Mouse (Mus musculus): Measurements from ENCODE around the gene Ppp2r1a. TPM values are rescaled to one million over a fixed set of nuclear protein-coding genes. Genes with fewer than 3 reads are reported as not detected.

Ppp2r1a gene
- polyA plus RNA-seq, 1 experiment from 2014 or later, result 509 TPM

DNA sequence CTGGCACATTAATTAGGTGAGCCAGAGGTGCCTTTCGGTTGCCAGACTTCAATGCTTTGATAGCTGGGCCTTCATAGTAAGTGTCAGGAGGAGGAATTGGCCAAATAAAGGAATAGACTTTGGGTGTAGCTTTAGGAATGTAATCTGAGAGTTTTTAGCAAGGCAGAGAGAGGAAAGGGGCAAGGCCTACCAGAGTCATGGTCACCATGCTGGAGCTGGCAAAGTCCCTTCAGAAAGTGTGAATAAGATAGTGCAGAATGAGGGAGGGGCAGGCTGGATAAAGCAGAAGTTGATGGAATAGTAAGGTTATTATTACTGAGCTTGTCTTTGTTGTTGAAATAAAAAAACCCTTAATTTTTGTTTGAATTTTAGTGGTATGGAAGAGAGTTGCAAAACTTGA lies 64.6 kb downstream of the Ppp2r1a start:
- Histone ChIP-seq H3K27ac (replicated peaks) (peak overlapping the region; percentile 94), H3K36me3 (peaks cover 34% of the 10 kb centered on the region)
- 47% methylated on average over 1 of the region's 1 CpGs for WGBS

More for the DNA sequence above, 64.6 kb downstream of the Ppp2r1a start:
- peak overlapping the region; percentile 87 for H3K4me3 ChIP-seq
- no peaks in the 10 kb centered on the region for H3K27me3 ChIP-seq (ENCODE audit: low read depth, poor library complexity, severe bottlenecking)
- no peaks in the 10 kb centered on the region for H3K9me3 ChIP-seq (replicated peaks)
- DNase-seq (ENCODE audit: low spot score), result no peak
- H3K4me1 ChIP-seq, result peaks cover 17% of the 10 kb centered on the region

Other genes starting within 250 kb of the Ppp2r1a start
- not detected in 2 replicates for gene Vmn1r227, start 215.5 kb upstream of the Ppp2r1a start, polyA plus RNA-seq (2016; fragmentation: Nextera tagmentation; extraction: Ambion mirVana)
- gene Vmn1r228, start 159.2 kb upstream of the Ppp2r1a start, polyA plus RNA-seq (2016; fragmentation: Nextera tagmentation; extraction: Ambion mirVana), result not detected in 2 replicates
- not detected in 2 replicates for gene Vmn1r229, start 133.8 kb upstream of the Ppp2r1a start, polyA plus RNA-seq (2016; fragmentation: Nextera tagmentation; extraction: Ambion mirVana)
- not detected in 2 replicates for gene Vmn1r230, start 104.9 kb upstream of the Ppp2r1a start, polyA plus RNA-seq (2016; fragmentation: Nextera tagmentation; extraction: Ambion mirVana)
- gene Vmn1r231, start 40.2 kb upstream of the Ppp2r1a start, polyA plus RNA-seq (2016; fragmentation: Nextera tagmentation; extraction: Ambion mirVana), result not detected in 2 replicates
- gene Vmn1r232, start 25.6 kb upstream of the Ppp2r1a start, polyA plus RNA-seq (2016; fragmentation: Nextera tagmentation; extraction: Ambion mirVana), result not detected in 2 replicates
- gene Vmn1r233, start 51.2 kb downstream of the Ppp2r1a start, polyA plus RNA-seq (2016; fragmentation: Nextera tagmentation; extraction: Ambion mirVana), result not detected in 2 replicates
- gene Zfp160, start 63.6 kb downstream of the Ppp2r1a start, polyA plus RNA-seq (2016; fragmentation: Nextera tagmentation; extraction: Ambion mirVana), result 15.4 and 17.9 TPM in 2 replicates